Mouse (Mus musculus): ENCODE measurements around the gene Glb1l.

- TF ChIP-seq ZC3H11A (IDR thresholded peaks at IDR 0.05; ENCODE audit: low read depth, low read length) = no peak
- no peak for TF ChIP-seq PAX5 (IDR thresholded peaks at IDR 0.05; ENCODE audit: low read length)
- TF ChIP-seq MAFK (IDR thresholded peaks at IDR 0.05; ENCODE audit: insufficient replicate concordance, low read length) = no peak
- no peak for TF ChIP-seq CTCF (conservative IDR thresholded peaks at IDR 0.05 in 1 of 2, IDR thresholded peaks at IDR 0.05 in 1 of 2; ENCODE audit: low read depth in 2 of 2, low read length in 2 of 2)
- no peak for TF ChIP-seq USF1 (IDR thresholded peaks at IDR 0.05; ENCODE audit: low read depth, low read length)
- no peak for TF ChIP-seq MAZ (IDR thresholded peaks at IDR 0.05; ENCODE audit: low read depth, low read length)
- no peak for TF ChIP-seq ZMIZ1 (IDR thresholded peaks at IDR 0.05; ENCODE audit: low read depth, low read length)
- TF ChIP-seq POLR2A (IDR thresholded peaks at IDR 0.05; ENCODE audit: low read depth, low read length) = no peak
- no peak for TF ChIP-seq SIN3A (IDR thresholded peaks at IDR 0.05; ENCODE audit: low read length)
- TF ChIP-seq CHD2 (IDR thresholded peaks at IDR 0.05; ENCODE audit: low read length) = no peak
- no peak for TF ChIP-seq MEF2A (IDR thresholded peaks at IDR 0.05; ENCODE audit: borderline replicate concordance, low read depth, low read length)
- no peak for TF ChIP-seq MAX (IDR thresholded peaks at IDR 0.05; ENCODE audit: low read length)
- no peak for TF ChIP-seq ZKSCAN1 (IDR thresholded peaks at IDR 0.05; ENCODE audit: borderline replicate concordance, low read depth, low read length)
These were observed 23.5 kb downstream of the Glb1l start for GRCm38 (mm10) chr1:75187126-75187525.
